Mouse (Mus musculus) CH12.LX (cell line): ENCODE measurements at regions not wholly inside any gene's neighbourhood (a gene's known extent, or its start where the extent isn't known, plus 50 kb on each side); places are given as distances from the start of the nearest gene placed in this dataset.

Experiments used
- DNase-seq: peaks from one replicate; pipeline ENCODE4 v3.0.0-alpha.2; 2013; ENCODE audit errors: extremely low read depth
- H3K27ac ChIP-seq: 2 replicates; pipeline ENCODE4 v1.5.1; 2012; ENCODE audit warnings: low read depth, mild to moderate bottlenecking, control low read depth, moderate library complexity; ENCODE audit not compliant: insufficient read depth
- H3K27me3 ChIP-seq: replicated peaks from 2 replicates; pipeline ENCODE3; 2012; ENCODE audit warnings: inconsistent platforms
- H3K36me3 ChIP-seq, 2 experiments: replicated peaks in 1 of 2; 2 replicates each; pipeline versions ENCODE3 to v1.6.1; 2012; ENCODE audit warnings: inconsistent platforms in 1 of 2, low read length in 1 of 2, mild to moderate bottlenecking in 1 of 2, mixed read lengths in 1 of 2, moderate library complexity in 1 of 2; ENCODE audit not compliant: control insufficient read depth in 1 of 2, insufficient read depth in 1 of 2
- H3K4me1 ChIP-seq, 2 experiments: 2 replicates each; pipeline ENCODE4 v1.6.1; 2012; ENCODE audit warnings: inconsistent platforms in 1 of 2, moderate library complexity in 1 of 2; ENCODE audit not compliant: insufficient read depth in 2 of 2, control insufficient read depth in 1 of 2
- H3K4me2 ChIP-seq: 2 replicates; pipeline ENCODE4 v1.6.1; 2012; ENCODE audit warnings: low read depth, mild to moderate bottlenecking, control low read depth; ENCODE audit not compliant: poor library complexity, insufficient read depth, severe bottlenecking
- H3K4me3 ChIP-seq, 3 experiments: fragments of 150-350 bp in 1 of 3; sonication (generic) in 1 of 3; replicated peaks in 1 of 3; 2 replicates each; pipeline versions ENCODE3 to v1.5.1; 2011 to 2012; ENCODE audit warnings: low read depth in 2 of 3, low read length in 2 of 3, mild to moderate bottlenecking in 2 of 3, moderate library complexity in 2 of 3, control low read depth in 1 of 3, improper control_type of control experiment in 1 of 3, inconsistent platforms in 1 of 3, mixed read lengths in 1 of 3; ENCODE audit not compliant: poor library complexity in 1 of 3
- H3K79me2 ChIP-seq: replicated peaks from 2 replicates; pipeline ENCODE4 v1.6.1; 2012; ENCODE audit warnings: mild to moderate bottlenecking, moderate library complexity; ENCODE audit not compliant: control insufficient read depth, poor library complexity, insufficient read depth, severe bottlenecking; ENCODE audit errors: extremely low read depth
- H3K9ac ChIP-seq: 2 replicates; pipeline ENCODE4 v1.6.1; 2012; ENCODE audit warnings: low read depth, mild to moderate bottlenecking, control low read depth, moderate library complexity; ENCODE audit not compliant: insufficient read depth
- H3K9me3 ChIP-seq: replicated peaks from 2 replicates; pipeline ENCODE3; 2012; ENCODE audit warnings: low read length, inconsistent platforms, mixed read lengths
- BHLHE40 ChIP-seq: IDR thresholded peaks from 2 replicates; pipeline ENCODE4 v1.6.1; 2011; ENCODE audit warnings: mild to moderate bottlenecking, low read depth, low read length, improper control_type of control experiment
- CHD1 ChIP-seq: IDR thresholded peaks from 2 replicates; pipeline ENCODE4 v1.6.1; 2012; ENCODE audit warnings: low read depth, low read length, improper control_type of control experiment, inconsistent platforms
- CTCF ChIP-seq, 2 experiments: IDR thresholded peaks in 1 of 2; conservative IDR thresholded peaks in 1 of 2; 2 replicates each; pipeline ENCODE4 v1.5.1; 2011 to 2012; ENCODE audit warnings: low read depth in 2 of 2, low read length in 2 of 2, improper control_type of control experiment in 1 of 2, inconsistent platforms in 1 of 2, mild to moderate bottlenecking in 1 of 2, moderate library complexity in 1 of 2
- ETS1 ChIP-seq: conservative IDR thresholded peaks from 2 replicates; pipeline ENCODE4 v1.6.1; 2012; ENCODE audit warnings: low read depth, mild to moderate bottlenecking, inconsistent platforms, low read length, improper control_type of control experiment, moderate library complexity
- GABPA ChIP-seq: IDR thresholded peaks from 2 replicates; pipeline ENCODE4 v1.6.1; 2012; ENCODE audit warnings: low read depth, low read length, improper control_type of control experiment, inconsistent platforms; ENCODE audit not compliant: insufficient replicate concordance
- MAFK ChIP-seq: IDR thresholded peaks from 2 replicates; pipeline ENCODE4 v1.6.1; 2011; ENCODE audit warnings: low read length, improper control_type of control experiment; ENCODE audit not compliant: insufficient replicate concordance
- MAZ ChIP-seq: IDR thresholded peaks from 2 replicates; pipeline ENCODE4 v1.6.1; 2012; ENCODE audit warnings: low read depth, mild to moderate bottlenecking, inconsistent platforms, low read length, improper control_type of control experiment, moderate library complexity
- MEF2A ChIP-seq: IDR thresholded peaks from 2 replicates; pipeline ENCODE4 v1.6.1; 2014; ENCODE audit warnings: low read depth, mild to moderate bottlenecking, inconsistent platforms, low read length, improper control_type of control experiment, borderline replicate concordance
- MXI1 ChIP-seq: IDR thresholded peaks from 2 replicates; pipeline ENCODE4 v1.6.1; 2011; ENCODE audit warnings: mild to moderate bottlenecking, low read depth, low read length, improper control_type of control experiment
- RCOR1 ChIP-seq: conservative IDR thresholded peaks from 2 replicates; pipeline ENCODE4 v1.6.1; 2012; ENCODE audit warnings: low read depth, mild to moderate bottlenecking, inconsistent platforms, low read length, improper control_type of control experiment
- USF2 ChIP-seq: conservative IDR thresholded peaks from 2 replicates; pipeline ENCODE4 v1.6.1; 2011; ENCODE audit warnings: low read depth, low read length, improper control_type of control experiment
- ZMIZ1 ChIP-seq: IDR thresholded peaks from 2 replicates; pipeline ENCODE4 v1.6.1; 2012; ENCODE audit warnings: low read depth, mild to moderate bottlenecking, inconsistent platforms, low read length, improper control_type of control experiment
- ZNF384 ChIP-seq: IDR thresholded peaks from 2 replicates; pipeline ENCODE4 v1.6.1; 2012; ENCODE audit warnings: low read depth, low read length, improper control_type of control experiment, inconsistent platforms
- dilution Hi-C: fragments of 300-500 bp; cut with MboI; formaldehyde crosslinking; loops from 2 replicates; pipeline ENCODE4 v1.14.3; 2020; ENCODE audit warnings: low sequenced_read_pairs; ENCODE audit not compliant: extremely low pct_unique_long_range_greater_than_20kb, extremely low pct_ligation_motif_present
- in situ Hi-C: fragments of 300-500 bp; cut with MboI; formaldehyde crosslinking; loops from 3 replicates; pipeline ENCODE4 v1.14.3; 2019; ENCODE audit warnings: low sequenced_read_pairs, low pct_ligation_motif_present, low pct_unique_long_range_greater_than_20kb, mixed read lengths

DNA sequence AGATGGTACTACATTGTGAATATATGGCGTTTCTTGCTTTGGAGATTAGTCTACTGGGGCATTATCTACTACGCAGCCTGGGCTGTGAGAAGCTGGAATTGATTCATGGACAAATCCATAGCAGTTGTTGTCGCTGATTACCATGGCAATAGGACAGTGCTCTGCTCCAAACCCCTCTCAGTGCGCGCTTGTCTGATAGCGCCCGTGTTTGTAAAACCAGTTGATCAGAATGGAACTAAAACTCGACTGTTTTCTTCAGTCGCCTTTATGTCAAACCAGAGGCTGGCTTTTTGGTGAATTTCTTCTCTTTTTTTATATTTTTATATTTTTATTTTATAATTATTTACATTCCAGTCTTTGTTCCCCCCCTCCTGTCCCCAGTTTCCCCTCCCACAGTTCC is 138.5 kb upstream of the Gm5148 start:
- no peak overlapping the region for H3K9ac ChIP-seq
- H3K4me2 ChIP-seq = no peak overlapping the region
- H3K27ac ChIP-seq = no peak overlapping the region
- no peaks in the 10 kb centered on the region for H3K4me1 ChIP-seq
- dilution Hi-C loops = no loop called here
- no peaks in the 10 kb centered on the region for H3K27me3 ChIP-seq
- H3K4me3 ChIP-seq = no peak overlapping the region
- H3K36me3 ChIP-seq = no peaks in the 10 kb centered on the region
- no peaks in the 10 kb centered on the region for H3K79me2 ChIP-seq
- H3K9me3 ChIP-seq = no peaks in the 10 kb centered on the region
- TF ChIP-seq MAFK (no peak), CHD1 (no peak), ZMIZ1 (no peak), MAZ (no peak), MXI1 (no peak), ZNF384 (no peak), CTCF (conservative IDR thresholded peaks at IDR 0.05 in 1 of 2, IDR thresholded peaks at IDR 0.05 in 1 of 2; ENCODE audit: low read depth in 2 of 2, low read length in 2 of 2) (no peak), ETS1 (no peak), USF2 (no peak), MEF2A (no peak)
- in situ Hi-C loops = no loop called here
- DNase-seq = no peak

- no peak overlapping the region for H3K27ac ChIP-seq
- H3K27me3 ChIP-seq = no peaks in the 10 kb centered on the region
- no peaks in the 10 kb centered on the region for H3K36me3 ChIP-seq
- in situ Hi-C loops (no loop called here), dilution Hi-C loops (no loop called here)
- H3K4me2 ChIP-seq = no peak overlapping the region
- H3K79me2 ChIP-seq = no peaks in the 10 kb centered on the region
- H3K9ac ChIP-seq = no peak overlapping the region
- no peaks in the 10 kb centered on the region for H3K9me3 ChIP-seq
- H3K4me3 ChIP-seq = no peak overlapping the region
- TF ChIP-seq BHLHE40 = no peak
- no peak for TF ChIP-seq MEF2A
- TF ChIP-seq RCOR1 = no peak
- TF ChIP-seq GABPA = no peak
- no peak for DNase-seq
- H3K4me1 ChIP-seq = no peaks in the 10 kb centered on the region
Measured at GRCm38 (mm10) chr3:37860715-37861461, 136.6 kb upstream of the Gm5148 start.
